Mouse (Mus musculus): ENCODE results near the gene Stk40. TPM values are rescaled to one million over a fixed set of nuclear protein-coding genes. Genes with fewer than 3 reads are reported as not detected.

Stk40 gene
- total RNA-seq, 2 experiments from 2014 or later, result 23.7 to 25.0 TPM

DNA sequence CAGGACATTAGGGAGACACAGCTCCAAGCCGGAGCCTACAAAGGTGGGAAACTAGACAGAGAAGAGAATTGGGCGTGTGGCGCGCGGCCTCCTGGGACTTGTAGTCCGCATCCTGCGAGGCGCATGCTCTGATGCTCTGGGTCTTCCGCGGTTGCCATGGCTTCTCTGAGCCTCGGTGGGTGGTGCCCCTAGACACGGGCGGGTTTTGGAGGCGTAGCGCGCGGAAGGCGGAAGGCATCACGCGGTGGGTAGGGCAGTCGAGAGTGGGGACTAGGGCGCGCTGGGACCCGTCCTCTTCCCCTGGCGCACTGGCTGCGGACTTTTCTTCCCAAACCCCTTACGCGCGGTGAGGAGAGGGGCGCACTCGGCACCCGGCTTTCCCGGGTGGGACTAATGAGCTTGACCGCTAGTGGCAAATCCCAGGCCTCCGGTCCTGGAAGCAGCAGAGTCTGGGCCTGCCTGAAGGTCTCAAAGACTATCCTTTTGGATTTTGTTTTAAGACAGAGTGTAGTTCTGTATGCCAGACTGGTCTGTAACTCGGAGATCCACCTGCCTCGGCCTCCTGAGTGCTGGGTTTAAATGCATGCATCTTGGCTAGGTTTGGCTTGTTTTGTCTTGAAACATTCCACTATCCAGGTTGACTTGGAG, 7.2 kb upstream of the Stk40 start, which contains the start of gene Lsm10:
Lsm10 (plus strand) TSS at position 160 of the 648 bp plus-strand sequence.
- DNase-seq, result peak; percentile 97
- intact Hi-C loops (cut with DNase I), result no loop called here

DNA sequence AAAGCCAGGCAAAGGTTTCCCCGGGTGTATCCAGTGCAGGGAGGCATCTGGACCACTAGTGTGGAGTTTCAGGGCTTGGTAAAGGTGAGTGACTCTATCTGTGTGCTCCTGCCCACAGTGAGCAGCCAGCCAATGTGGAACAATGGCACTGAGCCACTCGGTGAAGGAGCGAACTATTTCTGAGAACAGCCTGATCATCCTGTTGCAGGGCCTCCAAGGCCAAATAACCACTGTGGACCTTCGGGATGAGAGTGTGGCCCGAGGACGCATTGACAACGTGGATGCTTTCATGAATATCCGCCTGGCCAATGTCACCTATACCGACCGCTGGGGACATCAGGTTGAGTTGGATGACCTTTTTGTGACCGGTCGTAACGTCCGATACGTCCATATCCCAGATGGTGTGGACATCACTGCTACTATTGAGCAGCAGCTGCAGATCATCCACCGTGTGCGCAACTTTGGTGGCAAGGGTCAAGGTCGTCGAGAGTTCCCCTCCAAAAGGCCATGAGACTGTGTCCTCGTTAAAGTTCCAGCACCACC, 6.0 kb upstream of the Stk40 start:
- intact Hi-C loops (cut with DNase I), result no loop called here
- DNase-seq, result no peak

- DNase-seq, result no peak
- intact Hi-C loops (cut with DNase I), result no loop called here
These were observed 4.4 kb upstream of the Stk40 start for GRCm38 (mm10) chr4:126099365-126099764.

GRCm38 (mm10) chr4:126100764-126101163, 3.0 kb upstream of the Stk40 start:
- intact Hi-C loops (cut with DNase I), result no loop called here
- no peak for DNase-seq

- DNase-seq, result peak; percentile 29
- intact Hi-C loops (cut with DNase I), result no loop called here
These were observed 1.5 kb upstream of the Stk40 start for GRCm38 (mm10) chr4:126102061-126102841.

DNA sequence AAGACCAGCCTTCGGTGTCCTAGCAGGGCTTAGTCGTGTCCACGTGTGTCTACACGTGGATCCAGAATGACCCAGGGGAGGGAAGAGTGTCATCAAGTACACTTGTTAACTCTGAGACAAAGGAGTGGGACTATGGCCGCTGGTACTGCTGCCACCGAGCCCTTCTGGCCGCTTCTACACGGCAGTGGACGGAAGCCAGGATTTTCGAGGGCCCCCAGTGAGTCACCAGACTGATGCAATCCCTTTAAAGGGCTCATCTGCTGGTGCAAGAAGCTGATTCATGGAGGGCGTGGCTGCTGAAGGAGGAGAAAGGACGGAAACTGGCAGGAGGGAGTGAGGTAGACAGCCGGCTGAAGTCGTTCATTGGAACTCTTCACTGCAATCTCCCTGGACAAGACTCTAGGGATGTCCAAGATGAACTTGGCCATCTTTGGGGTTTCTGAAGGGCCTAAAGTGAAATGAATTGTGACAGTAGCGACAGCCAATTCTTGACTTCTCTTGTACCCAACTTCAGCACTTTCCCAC, 638 bp upstream of the Stk40 start:
- DNase-seq, result peak; percentile 93
- intact Hi-C loops (cut with DNase I), result no loop called here

DNA sequence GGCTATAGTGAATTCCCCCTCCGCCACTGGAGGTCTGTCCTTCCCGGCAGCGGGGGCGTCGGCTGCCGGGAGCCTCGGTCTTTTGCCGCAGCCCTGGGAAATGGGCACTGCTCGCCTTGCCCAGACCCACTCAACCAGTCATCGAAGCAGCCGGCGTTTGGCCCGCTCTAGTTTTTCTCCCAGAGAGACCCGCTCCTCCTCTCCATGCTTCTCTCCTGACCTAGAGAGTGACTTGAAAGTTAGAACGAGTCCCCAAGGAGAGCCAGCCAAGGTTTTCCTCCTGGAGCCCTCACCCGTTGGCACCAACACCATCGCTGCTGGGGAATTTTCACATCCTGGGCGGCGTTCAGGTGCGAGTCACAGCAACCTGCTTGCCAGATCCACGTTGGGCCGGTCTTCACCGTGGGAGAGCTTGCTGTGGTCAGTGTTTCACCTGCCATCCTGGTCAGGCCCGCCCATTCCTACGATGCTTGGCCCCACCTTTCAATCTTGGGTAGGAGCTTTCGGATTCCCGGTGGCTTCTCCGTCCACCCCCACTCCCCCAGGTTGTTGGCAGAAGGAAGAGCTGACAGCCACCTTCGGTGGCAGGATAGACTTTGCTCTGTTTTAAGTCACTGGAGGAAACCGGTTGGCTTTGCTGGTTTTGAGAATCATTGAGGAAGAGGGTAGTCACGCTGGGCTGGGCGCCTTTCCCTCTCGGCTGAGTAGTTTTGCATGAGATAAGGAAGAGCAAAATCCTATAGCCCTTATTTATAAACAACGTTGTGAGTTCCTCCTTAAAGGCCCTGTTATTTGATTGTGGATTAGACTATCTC, 711 bp downstream of the Stk40 start:
- no peak for DNase-seq
- intact Hi-C loops (cut with DNase I), result no loop called here

DNA sequence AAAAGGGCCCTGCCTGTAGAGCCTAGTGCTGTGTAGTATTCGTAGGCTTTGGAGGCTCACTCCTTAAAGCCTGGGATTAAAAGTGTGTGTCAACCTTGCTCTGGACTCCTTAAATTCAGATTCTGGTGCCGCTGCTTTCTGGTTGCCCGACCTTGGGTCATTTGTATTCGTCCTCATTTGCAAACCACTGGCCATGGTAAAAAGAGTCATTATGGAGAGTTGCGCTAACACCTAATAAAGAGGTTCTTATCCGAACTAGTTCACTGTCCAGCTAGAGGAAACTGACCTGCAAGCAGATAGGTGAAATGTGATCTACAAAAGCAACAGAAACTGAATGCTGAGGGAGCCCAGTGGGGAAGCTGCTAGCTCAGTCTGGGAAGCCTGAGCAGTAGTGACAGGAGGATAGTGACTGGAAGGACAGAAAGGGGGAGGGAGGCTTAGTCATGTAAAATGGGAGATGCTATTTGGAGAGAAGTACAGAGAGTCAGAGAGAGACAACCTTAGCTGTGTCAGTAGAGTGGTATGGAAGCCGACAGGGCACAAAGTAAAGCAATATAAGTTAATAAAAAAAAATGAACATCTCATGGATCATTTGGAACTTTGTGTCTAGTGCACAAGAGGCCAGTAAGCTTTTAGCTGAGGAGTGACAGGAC, 1.5 kb downstream of the Stk40 start:
- intact Hi-C loops (cut with DNase I), result no loop called here
- no peak for DNase-seq

DNA sequence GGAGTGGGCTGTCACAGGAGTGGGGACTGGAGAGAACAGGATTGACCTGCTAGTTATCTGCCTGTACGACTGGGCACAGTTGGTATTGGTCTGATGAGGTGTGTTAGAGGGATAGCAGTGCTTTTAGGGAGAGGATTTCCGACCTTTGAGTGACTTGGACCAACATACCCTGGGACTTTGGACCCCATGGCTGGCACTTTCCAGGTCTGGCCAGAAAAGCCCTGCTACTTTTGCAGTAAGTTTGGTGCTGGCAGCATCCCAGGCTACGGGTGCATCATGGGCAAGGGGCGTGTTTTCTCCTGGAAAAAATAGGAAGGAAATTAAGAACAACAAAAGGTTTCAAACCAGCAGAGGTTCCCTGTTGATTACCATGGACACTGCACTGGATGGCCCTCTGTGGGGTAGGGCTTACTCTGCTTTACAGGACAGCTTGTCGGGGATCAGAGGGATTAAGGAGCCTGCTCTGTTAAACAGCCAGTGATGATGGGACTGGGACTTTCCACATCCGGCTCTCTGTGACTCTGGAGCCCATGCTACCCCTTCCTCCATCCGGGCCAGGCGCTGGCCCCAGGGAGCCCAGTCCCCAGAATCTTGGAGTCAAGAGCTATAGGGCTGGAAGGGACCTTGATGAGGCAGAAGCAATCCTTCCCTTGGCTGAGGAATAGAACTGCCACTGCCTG, 4.4 kb downstream of the Stk40 start:
- peak; percentile 34 for DNase-seq
- intact Hi-C loops (cut with DNase I), result no loop called here

GRCm38 (mm10) chr4:126109613-126110373, 6.0 kb downstream of the Stk40 start:
- intact Hi-C loops (cut with DNase I), result no loop called here
- DNase-seq, result no peak

DNA sequence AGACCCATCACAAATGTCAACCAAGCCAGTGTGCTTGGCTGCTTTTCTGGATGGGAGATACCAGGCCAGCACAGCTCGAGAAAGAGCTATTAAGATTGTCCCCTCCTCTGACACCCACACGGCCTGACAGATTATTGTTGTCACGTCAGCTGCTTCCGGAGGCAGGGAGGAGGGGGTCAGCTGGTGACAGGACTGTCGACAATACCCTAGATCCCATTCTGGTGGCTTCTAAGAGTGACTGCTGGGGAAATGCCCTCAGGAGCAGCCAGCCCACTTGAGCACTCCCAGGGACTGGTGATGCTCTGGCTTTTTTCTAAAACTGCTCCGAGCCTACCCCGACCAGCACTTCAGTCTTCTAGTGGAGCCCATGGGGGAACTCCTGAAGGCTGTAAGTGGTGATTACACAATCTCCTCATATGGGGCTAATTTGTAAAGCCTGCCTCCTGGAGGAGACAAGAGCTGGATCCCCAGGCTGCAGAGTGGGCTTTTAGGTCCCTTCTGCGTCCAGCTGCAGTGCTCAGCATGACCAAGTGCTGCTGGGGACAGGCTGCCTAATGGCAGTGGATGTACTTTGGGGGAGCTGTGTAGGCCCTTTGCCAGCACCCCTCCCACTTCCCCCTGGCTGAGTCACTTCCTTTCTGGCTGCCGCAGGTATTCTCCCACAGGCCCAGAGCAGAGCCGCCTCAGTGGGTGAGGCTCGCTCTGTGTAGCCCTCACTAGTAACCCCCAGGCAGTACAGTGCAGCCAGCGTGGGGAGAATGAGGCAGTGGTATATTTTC, 6.8 kb downstream of the Stk40 start:
- peak; percentile 59 for DNase-seq
- intact Hi-C loops (cut with DNase I), result no loop called here

DNA sequence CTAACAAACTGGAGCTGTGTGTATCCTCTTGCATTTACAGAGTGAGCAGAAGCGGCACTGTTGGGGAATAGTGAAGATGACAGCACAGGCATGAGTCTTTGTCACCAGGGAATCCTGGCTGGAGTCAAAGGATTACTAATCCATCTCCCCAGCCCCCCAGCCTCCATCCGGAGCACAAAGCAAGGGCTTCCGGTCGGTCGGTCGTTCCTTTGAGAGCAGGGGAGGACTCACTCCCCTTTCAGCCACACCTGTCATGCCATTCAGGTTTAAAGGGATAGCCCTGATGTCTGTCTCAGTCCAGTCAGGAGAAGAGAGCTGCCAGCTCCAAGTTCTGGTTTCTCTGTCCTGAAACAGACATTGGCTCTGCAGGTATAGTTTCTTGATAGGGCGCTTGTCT, 7.4 kb downstream of the Stk40 start:
- no peak for DNase-seq
- intact Hi-C loops (cut with DNase I), result no loop called here

DNA sequence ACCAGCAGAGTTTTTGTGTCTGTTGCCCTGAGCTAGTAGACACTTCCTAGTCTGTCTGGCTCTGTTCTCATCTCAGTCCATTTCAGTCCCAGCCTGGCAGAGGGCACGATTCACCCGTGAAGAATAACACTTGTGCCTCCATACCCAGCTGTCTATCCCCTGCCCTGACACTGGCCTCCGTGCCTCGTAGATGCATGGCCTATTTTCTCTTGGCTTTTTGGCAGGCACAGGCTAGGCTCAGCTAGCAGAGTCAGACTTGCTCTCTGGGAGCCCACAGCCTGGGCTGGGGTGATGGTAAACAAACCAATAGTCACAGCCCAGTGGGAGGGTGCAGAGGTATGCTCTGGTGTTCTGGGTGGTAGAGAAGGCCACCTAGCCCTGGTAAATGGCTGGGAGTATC, 9.5 kb downstream of the Stk40 start:
- no peak for DNase-seq
- intact Hi-C loops (cut with DNase I), result loop anchor here (2.0 kb wide), 1 partner anchor 26 kb away; no protein-coding TSS in a partner anchor

DNA sequence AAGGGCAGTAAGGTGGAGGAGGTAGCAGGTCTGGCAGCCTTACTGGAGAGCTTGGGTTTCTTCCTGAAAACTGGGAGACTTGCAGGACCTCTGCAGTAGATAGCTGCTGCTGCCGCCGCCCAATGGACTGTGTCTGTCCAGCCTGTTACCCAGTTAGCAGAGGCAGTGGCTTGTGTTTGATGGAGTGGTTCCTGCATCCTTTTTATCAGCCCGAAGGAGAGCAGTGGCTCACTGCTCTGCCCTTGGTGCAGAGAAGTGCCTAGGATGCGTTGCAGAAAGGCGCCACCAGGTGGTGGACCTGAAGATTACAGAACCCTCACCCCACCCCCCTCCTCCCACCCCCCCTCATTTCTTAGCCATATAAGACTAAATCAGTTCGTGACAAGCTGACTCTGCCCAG, 10.2 kb downstream of the Stk40 start:
- peak; percentile 67 for DNase-seq
- intact Hi-C loops (cut with DNase I), result loop anchor here (2.0 kb wide), 1 partner anchor 27 kb away; no protein-coding TSS in a partner anchor

GRCm38 (mm10) chr4:126115411-126115810, 11.7 kb downstream of the Stk40 start:
- DNase-seq, result no peak

GRCm38 (mm10) chr4:126115871-126116521, 12.2 kb downstream of the Stk40 start:
- intact Hi-C loops (cut with DNase I), result no loop called here
- DNase-seq, result no peak

More at GRCm38 (mm10) chr4:126115411-126115810, 11.7 kb downstream of the Stk40 start:
- intact Hi-C loops (cut with DNase I), result no loop called here

DNA sequence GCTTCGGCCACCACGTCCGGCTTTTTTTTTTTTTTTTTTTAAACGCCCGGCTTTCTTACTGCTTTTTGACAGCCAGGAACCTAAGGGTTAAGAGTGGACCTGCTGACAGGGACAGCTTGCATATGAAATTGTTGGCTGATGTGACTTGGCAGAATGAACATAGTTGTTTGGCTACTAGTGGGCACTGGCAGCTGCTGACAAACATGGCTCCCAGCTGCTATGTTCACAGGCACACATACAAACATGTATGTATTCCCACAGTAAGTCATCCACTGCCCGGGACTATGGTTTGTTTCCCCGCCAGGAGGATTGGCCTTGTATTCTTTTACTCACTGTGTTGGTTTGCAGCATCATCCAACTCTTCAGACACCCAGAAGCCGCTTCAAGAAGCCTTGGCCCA, 13.4 kb downstream of the Stk40 start:
- intact Hi-C loops (cut with DNase I), result no loop called here
- DNase-seq, result peak; percentile 63

GRCm38 (mm10) chr4:126118651-126119050, 14.9 kb downstream of the Stk40 start:
- DNase-seq, result peak; percentile 66
- intact Hi-C loops (cut with DNase I), result no loop called here

Data from left cerebral cortex, postnatal 4 days (tissue).